Comparison of ENCODE assay signal across 9 mouse cellular contexts in the genomic region with DNA sequence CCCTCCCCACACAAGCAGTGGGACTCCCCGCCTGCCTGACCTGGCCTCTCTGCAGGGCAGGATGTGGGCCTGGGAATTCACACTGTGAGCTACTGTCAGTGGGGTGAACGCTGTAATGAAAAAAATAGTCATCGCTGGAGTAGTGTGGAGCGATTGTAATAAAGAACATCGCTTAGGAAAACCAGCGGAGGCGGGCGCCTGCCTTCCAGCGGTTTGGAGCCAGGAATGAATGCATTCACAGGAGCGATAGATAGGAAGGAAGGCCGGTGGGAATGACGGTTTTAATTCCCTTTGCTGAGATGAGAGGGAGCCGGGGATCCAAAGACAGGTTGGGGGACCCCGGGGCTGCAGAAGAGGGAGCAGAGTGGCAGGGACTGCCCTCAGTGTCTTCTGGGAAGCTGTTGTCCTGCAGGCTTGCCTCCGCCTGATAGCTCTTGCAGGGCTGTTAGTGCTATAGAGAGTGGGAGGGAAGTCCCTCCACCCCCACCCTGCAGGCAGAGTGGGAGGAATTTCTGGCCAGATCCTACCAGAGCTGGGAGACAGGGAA. TPM values are rescaled to one million over a fixed set of nuclear protein-coding genes. Genes with fewer than 3 reads are reported as not detected.
DNase-seq lines count a peak whose midpoint lies in the region; ATAC-seq and TF ChIP-seq lines count a peak whose summit lies in the region.
"Had no signal": no experiment of that assay in that cellular context is flagged by ENCODE, and none has a peak within 500 bp of the region (broad histone marks: within the 10 kb centered on the region; RNA-seq: fewer than 3 reads in every experiment).

No protein-coding gene starts in this region.

- DNase-seq in lung, embryonic 14.5 days, result peak; percentile 33
- no peak for DNase-seq in lung, postnatal 36 days
- no peak for DNase-seq in forebrain, postnatal 0 days
- peak; percentile 44 to 59 for DNase-seq in kidney, postnatal 4 days
- DNase-seq in cerebellum, postnatal 25 days, result no peak
- DNase-seq in adrenal gland, postnatal 4 days (ENCODE audit: low spot score in 2 of 2), result no peak
- DNase-seq in embryo, embryonic 9.5 days (ENCODE audit: extremely low spot score), result no peak

- no peaks in the 10 kb centered on the region for H3K36me3 ChIP-seq in lung, embryonic 14.5 days (ENCODE audit: insufficient read depth)
- H3K36me3 ChIP-seq in forebrain, postnatal 0 days (ENCODE audit: insufficient read depth), result no peaks in the 10 kb centered on the region; the same call in 1 of the 2 replicates

- peak overlapping the region; percentile 25; the same call in 1 of the 2 replicates for H3K4me2 ChIP-seq in lung, embryonic 14.5 days
- no peak overlapping the region for H3K4me2 ChIP-seq in forebrain, postnatal 0 days (ENCODE audit: low read depth)

- no peak overlapping the region for H3K9ac ChIP-seq in lung, embryonic 14.5 days
- H3K9ac ChIP-seq in forebrain, postnatal 0 days, result no peak overlapping the region

- 26% methylated on average over 15 of the region's 15 CpGs for WGBS in lung, embryonic 14.5 days
- WGBS in forebrain, postnatal 0 days, result 31% methylated on average over 15 of the region's 15 CpGs
- 10% methylated on average over 15 of the region's 15 CpGs for WGBS in olfactory bulb, adult 2 months

- no peak for TF ChIP-seq CTCF in lung, embryonic 14.5 days (IDR thresholded peaks at IDR 0.05; ENCODE audit: low read depth)
- no peak for TF ChIP-seq CTCF in forebrain, postnatal 0 days (IDR thresholded peaks at IDR 0.05; ENCODE audit: low read depth)
- no peak for TF ChIP-seq CTCF in olfactory bulb, adult 2 months (IDR thresholded peaks at IDR 0.05; ENCODE audit: insufficient read depth, low read depth, low read length)

- no peaks in the 10 kb centered on the region for H3K27me3 ChIP-seq in lung, embryonic 14.5 days (ENCODE audit: insufficient read depth, low read length)
- H3K27me3 ChIP-seq in forebrain, postnatal 0 days (ENCODE audit: insufficient read depth, low read length), result no peaks in the 10 kb centered on the region

- no peak overlapping the region for H3K4me3 ChIP-seq in lung, embryonic 14.5 days (ENCODE audit: low read depth, low read length)
- no peak overlapping the region for H3K4me3 ChIP-seq in forebrain, postnatal 0 days (ENCODE audit: low read depth, low read length)
- peak overlapping the region; percentile 11; the same call in 1 of the 2 replicates for H3K4me3 ChIP-seq in olfactory bulb, adult 2 months (ENCODE audit: insufficient read depth, low read depth, low read length)
- H3K4me3 ChIP-seq: myocyte had no signal

- no peaks in the 10 kb centered on the region for H3K9me3 ChIP-seq in lung, embryonic 14.5 days (ENCODE audit: low read depth, low read length)
- H3K9me3 ChIP-seq in forebrain, postnatal 0 days (ENCODE audit: low read length), result no peaks in the 10 kb centered on the region

- 0 out of 2 replicates have a peak, but pooled peaks cover 4% of the 10 kb centered on the region for H3K4me1 ChIP-seq in lung, embryonic 14.5 days (ENCODE audit: insufficient read depth)
- H3K4me1 ChIP-seq in forebrain, postnatal 0 days (ENCODE audit: insufficient read depth), result no peaks in the 10 kb centered on the region
- peaks cover 46% of the 10 kb centered on the region for H3K4me1 ChIP-seq in olfactory bulb, adult 2 months (ENCODE audit: control insufficient read depth, insufficient read depth, low read length)

- peak; percentile 36; the same call in 1 of the 2 replicates for ATAC-seq in lung, embryonic 14.5 days (ENCODE audit: insufficient read depth)
- ATAC-seq in forebrain, postnatal 0 days, result peak; percentile 48

- no peak overlapping the region for H3K27ac ChIP-seq in lung, embryonic 14.5 days (ENCODE audit: low read depth)
- H3K27ac ChIP-seq in forebrain, postnatal 0 days (ENCODE audit: low read depth, low read length), result peak overlapping the region; percentile 62; the same call in 1 of the 2 replicates
- H3K27ac ChIP-seq in olfactory bulb, adult 2 months (ENCODE audit: insufficient read depth, low read depth, low read length), result peak overlapping the region; percentile 65

- TF ChIP-seq POLR2A in olfactory bulb, adult 2 months (IDR thresholded peaks at IDR 0.05; ENCODE audit: insufficient read depth, low read depth, low read length), result no peak

RNA-seq across cellular contexts. Expression of gene Galnt16, which starts 56.8 kb away (rescaled TPM):
- 4.8 and 6.7 TPM in 2 replicates for polyA plus RNA-seq in lung, embryonic 14.5 days (2014; fragmentation: Nextera tagmentation; extraction: Ambion mirVana)
- total RNA-seq in forebrain, postnatal 0 days (2014; rRNA removed), result 44.1 and 65.1 TPM in 2 replicates
- polyA plus RNA-seq in forebrain, postnatal 0 days (2015; fragmentation: Nextera tagmentation; extraction: Ambion mirVana), result 19.3 and 28.2 TPM in 2 replicates
- polyA plus RNA-seq in olfactory bulb, adult 2 months (2012; ENCODE audit: insufficient read depth, insufficient read length, low replicate concordance, missing spikeins), result not detected in 2 replicates
- total RNA-seq in adrenal gland, postnatal 4 days (2021), result 10 to 100 TPM; 22.4 to 23.1 TPM

Comparison
In these comparisons a context has a peak if more than half of its experiments do, and no peak if none do; other contexts are left out.
1. DNase-seq: peak in lung, embryonic 14.5 days (single experiment) and kidney, postnatal 4 days (2 of 2); none in lung, postnatal 36 days (single experiment), forebrain, postnatal 0 days (single experiment), cerebellum, postnatal 25 days (0 of 2), adrenal gland, postnatal 4 days (0 of 2) and embryo, embryonic 9.5 days (single experiment).